8 mouse cellular contexts compared by ENCODE assay signal in genomic region chr2:179975851-179976250, GRCm38 (mm10). TPM values are rescaled to one million over a fixed set of nuclear protein-coding genes. Genes with fewer than 3 reads are reported as not detected.
DNase-seq lines count a peak whose midpoint lies in the region; ATAC-seq and TF ChIP-seq lines count a peak whose summit lies in the region.

No protein-coding gene starts in this region.

- H3K9me3 ChIP-seq in kidney, embryonic 15.5 days (replicated peaks), result no peaks in the 10 kb centered on the region
- H3K9me3 ChIP-seq in embryonic facial prominence, embryonic 13.5 days, result no peaks in the 10 kb centered on the region
- H3K9me3 ChIP-seq in midbrain, postnatal 0 days (ENCODE audit: low read length), result no peaks in the 10 kb centered on the region

- no peaks in the 10 kb centered on the region for H3K27me3 ChIP-seq in kidney, embryonic 15.5 days
- H3K27me3 ChIP-seq in Patski, result no peaks in the 10 kb centered on the region
- no peaks in the 10 kb centered on the region for H3K27me3 ChIP-seq in embryonic facial prominence, embryonic 13.5 days
- H3K27me3 ChIP-seq in midbrain, postnatal 0 days (ENCODE audit: insufficient read depth, low read length), result no peaks in the 10 kb centered on the region

- peak overlapping the region; percentile 97 for H3K4me2 ChIP-seq in kidney, embryonic 15.5 days
- H3K4me2 ChIP-seq in embryonic facial prominence, embryonic 13.5 days, result peak overlapping the region; percentile 100
- H3K4me2 ChIP-seq in midbrain, postnatal 0 days (ENCODE audit: low read depth, low read length, poor library complexity, severe bottlenecking), result peak overlapping the region; percentile 99

- peak overlapping the region; percentile 92 for H3K9ac ChIP-seq in kidney, embryonic 15.5 days
- peak overlapping the region; percentile 94 for H3K9ac ChIP-seq in embryonic facial prominence, embryonic 13.5 days
- peak overlapping the region; percentile 96 for H3K9ac ChIP-seq in midbrain, postnatal 0 days (replicated peaks; ENCODE audit: low read length, poor library complexity, severe bottlenecking)

- TF ChIP-seq CTCF in Patski (IDR thresholded peaks at IDR 0.05), result no peak
- no peak for TF ChIP-seq CTCF in midbrain, postnatal 0 days (IDR thresholded peaks at IDR 0.05)

- no peak for ATAC-seq in kidney, embryonic 15.5 days (replicated peaks; ENCODE audit: low FRiP score)
- peak; percentile 28 for ATAC-seq in Patski
- no peak for ATAC-seq in embryonic facial prominence, embryonic 13.5 days (ENCODE audit: insufficient number of reproducible peaks, insufficient read depth, low FRiP score, low TSS enrichment, low read depth)
- ATAC-seq in midbrain, postnatal 0 days (ENCODE audit: low FRiP score), result no peak
- ATAC-seq in megakaryocyte progenitor cell, adult 5-6 weeks (replicated peaks; ENCODE audit: poor library complexity), result no peak

- in situ Hi-C loops in Patski (cut with MboI; ENCODE audit: low pct_unique_long_range_greater_than_20kb), result loop anchor here (5.0 kb wide), 1 partner anchor 66 kb away; the partner anchor contains the start of genes Psma7 and Ss18l1

- no peak for DNase-seq in kidney, adult 18-20 months
- no peak for DNase-seq in Patski (ENCODE audit: low read depth, low spot score)
- peak; percentile 54 for DNase-seq in kidney, postnatal 10 days
- no peak for DNase-seq in midbrain, postnatal 0 days (ENCODE audit: low spot score)
- no peak for DNase-seq in natural killer cell, adult 2 months (ENCODE audit: low spot score in 2 of 2)

- WGBS in kidney, embryonic 15.5 days, result under 1% methylated on average over 39 of the region's 82 CpGs
- 0% methylated on average over 3 of the region's 82 CpGs for WGBS in embryonic facial prominence, embryonic 13.5 days
- 9% methylated on average over 14 of the region's 82 CpGs for WGBS in midbrain, postnatal 0 days

- peak overlapping the region; percentile 90 for H3K4me3 ChIP-seq in kidney, embryonic 15.5 days (replicated peaks)
- H3K4me3 ChIP-seq in embryonic facial prominence, embryonic 13.5 days, result peak overlapping the region; percentile 81
- peak overlapping the region; percentile 79 for H3K4me3 ChIP-seq in midbrain, postnatal 0 days (ENCODE audit: low read depth, low read length)

- no peak overlapping the region for H3K27ac ChIP-seq in kidney, embryonic 15.5 days
- no peak overlapping the region for H3K27ac ChIP-seq in embryonic facial prominence, embryonic 13.5 days
- peak overlapping the region; percentile 99 for H3K27ac ChIP-seq in midbrain, postnatal 0 days (ENCODE audit: low read depth, low read length)

- POLR2A ChIA-PET in Patski (lab: Charles Lee), result no interaction called here

- CTCF ChIA-PET in Patski (lab: Charles Lee), result no interaction called here

- peaks cover 47% of the 10 kb centered on the region for H3K4me1 ChIP-seq in kidney, embryonic 15.5 days
- peaks cover 49% of the 10 kb centered on the region for H3K4me1 ChIP-seq in embryonic facial prominence, embryonic 13.5 days
- H3K4me1 ChIP-seq in midbrain, postnatal 0 days (ENCODE audit: insufficient read depth, low read length), result peaks cover 14% of the 10 kb centered on the region

- H3K36me3 ChIP-seq in kidney, embryonic 15.5 days, result no peaks in the 10 kb centered on the region
- H3K36me3 ChIP-seq in embryonic facial prominence, embryonic 13.5 days, result no peaks in the 10 kb centered on the region
- no peaks in the 10 kb centered on the region for H3K36me3 ChIP-seq in midbrain, postnatal 0 days (ENCODE audit: insufficient read depth, low read length)

RNA-seq across cellular contexts. Expression of gene Taf4, which starts 0.6 kb away (rescaled TPM):
- polyA plus RNA-seq in kidney, embryonic 15.5 days (2015; fragmentation: Nextera tagmentation; extraction: Ambion mirVana), result 3.5 and 3.9 TPM in 2 replicates
- 23.5 TPM for polyA plus RNA-seq in Patski (2021)
- 3.7 and 3.9 TPM in 2 replicates for polyA plus RNA-seq in embryonic facial prominence, embryonic 13.5 days (2015; fragmentation: Nextera tagmentation; extraction: Ambion mirVana)
- total RNA-seq in midbrain, postnatal 0 days (2014; rRNA removed), result 11.4 and 15.0 TPM in 2 replicates
- polyA plus RNA-seq in midbrain, postnatal 0 days (2015; fragmentation: Nextera tagmentation; extraction: Ambion mirVana), result 2.2 and 2.9 TPM in 2 replicates
- 21.7 and 24.4 TPM in 2 replicates for total RNA-seq in megakaryocyte progenitor cell, adult 5-6 weeks (2015)
- total RNA-seq in megakaryocyte progenitor cell, adult 5-6 weeks (2017), result 15.1 and 18.0 TPM in 2 replicates

RNA-seq across cellular contexts. Expression of gene Lsm14b, which starts 48.9 kb away (rescaled TPM):
- 9.5 and 10.1 TPM in 2 replicates for polyA plus RNA-seq in kidney, embryonic 15.5 days (2015; fragmentation: Nextera tagmentation; extraction: Ambion mirVana)
- polyA plus RNA-seq in Patski (2021), result 51.1 TPM
- 11.1 and 11.4 TPM in 2 replicates for polyA plus RNA-seq in embryonic facial prominence, embryonic 13.5 days (2015; fragmentation: Nextera tagmentation; extraction: Ambion mirVana)
- 113 and 118 TPM in 2 replicates for total RNA-seq in midbrain, postnatal 0 days (2014; rRNA removed)
- 22.0 and 23.6 TPM in 2 replicates for polyA plus RNA-seq in midbrain, postnatal 0 days (2015; fragmentation: Nextera tagmentation; extraction: Ambion mirVana)
- 8.3 and 9.7 TPM in 2 replicates for total RNA-seq in megakaryocyte progenitor cell, adult 5-6 weeks (2015)
- total RNA-seq in megakaryocyte progenitor cell, adult 5-6 weeks (2017), result 23.5 and 23.9 TPM in 2 replicates
